Mouse (Mus musculus) lung, postnatal 0 days (tissue): ENCODE data around the gene Abcg4.

ENCODE experiments used
- CTCF ChIP-seq: IDR thresholded peaks from 2 replicates; pipeline ENCODE4 v1.5.1; 2016; ENCODE audit warnings: antibody characterized with exemption, mild to moderate bottlenecking
- EP300 ChIP-seq: IDR thresholded peaks from 2 replicates; pipeline ENCODE4 v1.6.1; 2016; ENCODE audit warnings: antibody characterized with exemption, mild to moderate bottlenecking, control low read depth

- TF ChIP-seq CTCF, result no peak
- TF ChIP-seq EP300, result no peak
Observed at GRCm38 (mm10) chr9:44231609-44232008, 56.8 kb downstream of the Abcg4 start.
